Mouse (Mus musculus): ENCODE measurements around the gene Tubb2a. TPM values are rescaled to one million over a fixed set of nuclear protein-coding genes. Genes with fewer than 3 reads are reported as not detected.

Tubb2a gene
- total and polyA plus RNA-seq, 3 experiments = 17.6 to 43.0 (median 26.1) TPM

GRCm38 (mm10) chr13:34071836-34072235 is 6.0 kb downstream of the Tubb2a start:
- no peaks in the 10 kb centered on the region for H3K79me2 ChIP-seq (replicated peaks; ENCODE audit: control insufficient read depth, extremely low read depth, insufficient read depth, poor library complexity, severe bottlenecking)
- TF ChIP-seq MAFK (IDR thresholded peaks at IDR 0.05; ENCODE audit: insufficient replicate concordance, low read length) = no peak
- no peak for TF ChIP-seq NELFE (IDR thresholded peaks at IDR 0.05; ENCODE audit: low read depth, low read length)
- no peak for TF ChIP-seq E2F4 (IDR thresholded peaks at IDR 0.05; ENCODE audit: insufficient replicate concordance, low read depth, low read length)
- TF ChIP-seq ETS1 (conservative IDR thresholded peaks at IDR 0.05; ENCODE audit: low read depth, low read length) = no peak
- H3K9ac ChIP-seq (ENCODE audit: insufficient read depth, low read depth) = no peak overlapping the region
- no peaks in the 10 kb centered on the region for H3K27me3 ChIP-seq (replicated peaks)
- no peak for DNase-seq (ENCODE audit: extremely low read depth)
- peaks cover 12 to 24% of the 10 kb centered on the region in 2 experiments for H3K36me3 ChIP-seq (replicated peaks in 1 of 2; ENCODE audit: control insufficient read depth in 1 of 2, insufficient read depth in 1 of 2, low read length in 1 of 2)
- dilution Hi-C loops (cut with MboI; ENCODE audit: extremely low pct_ligation_motif_present, extremely low pct_unique_long_range_greater_than_20kb, low sequenced_read_pairs) (no loop called here), in situ Hi-C loops (cut with MboI; ENCODE audit: low pct_ligation_motif_present, low pct_unique_long_range_greater_than_20kb, low sequenced_read_pairs) (no loop called here)
- no peak overlapping the region for H3K27ac ChIP-seq (ENCODE audit: insufficient read depth, low read depth)
- peaks cover 5 to 6% of the 10 kb centered on the region in 2 experiments for H3K4me1 ChIP-seq (ENCODE audit: control insufficient read depth in 1 of 2, insufficient read depth in 2 of 2)
- no peak overlapping the region for H3K4me3 ChIP-seq (replicated peaks in 1 of 3; ENCODE audit: low read depth in 2 of 3, low read length in 2 of 3, poor library complexity in 1 of 3)
- no peak overlapping the region for H3K4me2 ChIP-seq (ENCODE audit: insufficient read depth, low read depth, poor library complexity, severe bottlenecking)
- no peaks in the 10 kb centered on the region for H3K9me3 ChIP-seq (replicated peaks; ENCODE audit: low read length)

GRCm38 (mm10) chr13:34070296-34070695 is 7.5 kb downstream of the Tubb2a start:
- in situ Hi-C loops (cut with MboI; ENCODE audit: low pct_ligation_motif_present, low pct_unique_long_range_greater_than_20kb, low sequenced_read_pairs) (no loop called here), dilution Hi-C loops (cut with MboI; ENCODE audit: extremely low pct_ligation_motif_present, extremely low pct_unique_long_range_greater_than_20kb, low sequenced_read_pairs) (no loop called here)
- Histone ChIP-seq H3K27me3 (replicated peaks) (no peaks in the 10 kb centered on the region), H3K4me3 (replicated peaks in 1 of 3; ENCODE audit: low read depth in 2 of 3, low read length in 2 of 3, poor library complexity in 1 of 3) (no peak overlapping the region), H3K4me2 (ENCODE audit: insufficient read depth, low read depth, poor library complexity, severe bottlenecking) (no peak overlapping the region), H3K36me3 (replicated peaks in 1 of 2; ENCODE audit: control insufficient read depth in 1 of 2, insufficient read depth in 1 of 2, low read length in 1 of 2) (peaks cover 7 to 22% of the 10 kb centered on the region in 2 experiments), H3K27ac (ENCODE audit: insufficient read depth, low read depth) (no peak overlapping the region), H3K79me2 (replicated peaks; ENCODE audit: control insufficient read depth, extremely low read depth, insufficient read depth, poor library complexity, severe bottlenecking) (no peaks in the 10 kb centered on the region), H3K9me3 (replicated peaks; ENCODE audit: low read length) (no peaks in the 10 kb centered on the region), H3K4me1 (ENCODE audit: control insufficient read depth in 1 of 2, insufficient read depth in 2 of 2) (no peaks in the 10 kb centered on the region), H3K9ac (ENCODE audit: insufficient read depth, low read depth) (no peak overlapping the region)
- no peak for TF ChIP-seq JUN (IDR thresholded peaks at IDR 0.05; ENCODE audit: insufficient read depth, low read depth, low read length)
- TF ChIP-seq RAD21 (IDR thresholded peaks at IDR 0.05; ENCODE audit: low read depth, low read length) = no peak
- no peak for TF ChIP-seq JUND (conservative IDR thresholded peaks at IDR 0.05; ENCODE audit: low read depth, low read length)
- TF ChIP-seq EP300 (IDR thresholded peaks at IDR 0.05; ENCODE audit: low read length) = no peak
- no peak for TF ChIP-seq MEF2A (IDR thresholded peaks at IDR 0.05; ENCODE audit: borderline replicate concordance, low read depth, low read length)
- no peak for TF ChIP-seq IRF4 (IDR thresholded peaks at IDR 0.05; ENCODE audit: low read depth, low read length)
- no peak for TF ChIP-seq MAZ (IDR thresholded peaks at IDR 0.05; ENCODE audit: low read depth, low read length)
- TF ChIP-seq SIN3A (IDR thresholded peaks at IDR 0.05; ENCODE audit: low read length) = no peak
- TF ChIP-seq USF1 (IDR thresholded peaks at IDR 0.05; ENCODE audit: low read depth, low read length) = no peak
- TF ChIP-seq CHD2 (IDR thresholded peaks at IDR 0.05; ENCODE audit: low read length) = no peak
- TF ChIP-seq HCFC1 (IDR thresholded peaks at IDR 0.05; ENCODE audit: low read depth, low read length) = no peak
- no peak for TF ChIP-seq ZKSCAN1 (IDR thresholded peaks at IDR 0.05; ENCODE audit: borderline replicate concordance, low read depth, low read length)
- TF ChIP-seq ELF1 (IDR thresholded peaks at IDR 0.05; ENCODE audit: low read depth, low read length) = no peak
- no peak for TF ChIP-seq ZNF384 (IDR thresholded peaks at IDR 0.05; ENCODE audit: low read depth, low read length)
- DNase-seq (ENCODE audit: extremely low read depth) = no peak
